In the genomic region with DNA sequence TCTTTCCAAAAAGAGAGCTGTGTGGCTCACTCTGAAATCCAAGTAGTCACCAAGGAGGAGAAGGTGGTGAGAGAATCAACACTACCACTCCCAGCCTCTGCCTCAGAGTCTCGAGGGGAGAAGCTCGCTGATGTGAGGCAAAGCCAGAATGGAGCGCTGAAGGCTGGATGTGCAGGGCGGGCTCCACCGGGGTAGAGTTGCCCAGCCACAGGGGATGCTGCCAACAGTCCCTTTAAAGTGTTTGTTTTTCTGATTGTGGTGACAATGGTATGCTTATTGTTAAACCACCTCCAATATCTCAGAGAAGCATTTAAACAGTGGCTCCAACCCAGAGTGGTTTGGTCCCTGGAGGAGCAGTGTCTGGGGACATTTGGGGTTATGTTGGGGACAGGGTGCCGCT, we compare ENCODE assay signal across 22 mouse cellular contexts.
DNase-seq lines count a peak whose midpoint lies in the region; ATAC-seq and TF ChIP-seq lines count a peak whose summit lies in the region.
"Had no signal": no experiment of that assay in that cellular context is flagged by ENCODE, and none has a peak within 500 bp of the region (broad histone marks: within the 10 kb centered on the region; RNA-seq: fewer than 3 reads in every experiment).

No protein-coding gene starts in this region.

- H3K4me2 ChIP-seq in embryonic facial prominence, embryonic 12.5 days (replicated peaks), result no peak overlapping the region
- H3K4me2 ChIP-seq in lung, embryonic 15.5 days, result no peak overlapping the region
- H3K4me2 ChIP-seq: forebrain, embryonic 15.5 days; hindbrain, embryonic 12.5 days had no signal

- no peaks in the 10 kb centered on the region for H3K27me3 ChIP-seq in embryonic facial prominence, embryonic 12.5 days
- H3K27me3 ChIP-seq in embryonic facial prominence, embryonic 10.5 days (replicated peaks; ENCODE audit: low read depth, poor library complexity, severe bottlenecking), result 0 out of 2 replicates have a peak, but pooled peaks cover 4% of the 10 kb centered on the region
- H3K27me3 ChIP-seq in lung, embryonic 15.5 days, result no peaks in the 10 kb centered on the region
- H3K27me3 ChIP-seq: forebrain, embryonic 15.5 days; hindbrain, embryonic 12.5 days had no signal

- H3K27ac ChIP-seq in embryonic facial prominence, embryonic 12.5 days, result 0 out of 2 replicates have a peak overlapping the region, but pooled peaks have one; percentile 33
- H3K27ac ChIP-seq in embryonic facial prominence, embryonic 10.5 days (replicated peaks), result no peak overlapping the region
- peak overlapping the region; percentile 7; the same call in 1 of the 2 replicates for H3K27ac ChIP-seq in lung, embryonic 15.5 days
- H3K27ac ChIP-seq: forebrain, embryonic 15.5 days; hindbrain, embryonic 12.5 days had no signal

- no peak for TF ChIP-seq CTCF in lung, adult 2 months (IDR thresholded peaks at IDR 0.05; ENCODE audit: insufficient read depth, low read length)

- no peak for TF ChIP-seq POLR2A in lung, adult 2 months (IDR thresholded peaks at IDR 0.05; ENCODE audit: borderline replicate concordance, extremely low read depth, low read depth, low read length)

- H3K9me3 ChIP-seq in embryonic facial prominence, embryonic 12.5 days, result no peaks in the 10 kb centered on the region
- no peaks in the 10 kb centered on the region for H3K9me3 ChIP-seq in embryonic facial prominence, embryonic 10.5 days
- no peaks in the 10 kb centered on the region for H3K9me3 ChIP-seq in lung, embryonic 15.5 days
- H3K9me3 ChIP-seq: forebrain, embryonic 15.5 days; G1E; heart, embryonic 10.5 days; hindbrain, embryonic 12.5 days had no signal

- DNase-seq in embryonic facial prominence, embryonic 10.5 days (ENCODE audit: low spot score), result no peak
- peak; percentile 36 for DNase-seq in lung, adult 2 months
- DNase-seq in lung, postnatal 25 days (ENCODE audit: low spot score), result no peak
- DNase-seq in gastrocnemius, adult 8-10 months (ENCODE audit: low spot score in 2 of 2), result no peak
- no peak for DNase-seq in adrenal gland, adult 8-10 months
- DNase-seq: adrenal gland, postnatal 14 days; B cell, adult 2 months; cerebellum, adult 11-12 months; cerebellum, adult 9-10 months; cerebellum, postnatal 25 days; gastrocnemius, postnatal 10 days; heart, adult 18-20 months; heart, postnatal 10 days; heart, postnatal 4 days had no signal

- no peak overlapping the region for H3K9ac ChIP-seq in embryonic facial prominence, embryonic 12.5 days
- H3K9ac ChIP-seq in lung, embryonic 15.5 days, result no peak overlapping the region
- H3K9ac ChIP-seq: forebrain, embryonic 15.5 days; hindbrain, embryonic 12.5 days had no signal

- no peak for ATAC-seq in embryonic facial prominence, embryonic 12.5 days (ENCODE audit: insufficient number of reproducible peaks, insufficient read depth, low FRiP score, low TSS enrichment)
- no peak for ATAC-seq in lung, embryonic 15.5 days (ENCODE audit: borderline replicate concordance, extremely low read depth, low FRiP score, low TSS enrichment)
- ATAC-seq: CD4-positive, CD25-positive, alpha-beta regulatory T cell, adult 4 months; forebrain, embryonic 15.5 days; hindbrain, embryonic 16.5 days had no signal

- WGBS in embryonic facial prominence, embryonic 12.5 days, result 83% methylated on average over 6 of the region's 6 CpGs
- WGBS in embryonic facial prominence, embryonic 10.5 days, result 84% methylated on average over 6 of the region's 6 CpGs
- WGBS in lung, adult 2 months, result 51% methylated on average over 6 of the region's 6 CpGs
- 65% methylated on average over 6 of the region's 6 CpGs for WGBS in lung, embryonic 15.5 days

- no peak overlapping the region for H3K4me3 ChIP-seq in embryonic facial prominence, embryonic 12.5 days
- no peak overlapping the region for H3K4me3 ChIP-seq in embryonic facial prominence, embryonic 10.5 days
- H3K4me3 ChIP-seq in lung, adult 2 months (replicated peaks; ENCODE audit: extremely low read depth, low read depth, low read length), result no peak overlapping the region
- no peak overlapping the region for H3K4me3 ChIP-seq in lung, embryonic 15.5 days
- H3K4me3 ChIP-seq: forebrain, embryonic 15.5 days; heart, embryonic 10.5 days; hindbrain, embryonic 12.5 days had no signal

- peaks cover 23% of the 10 kb centered on the region for H3K4me1 ChIP-seq in embryonic facial prominence, embryonic 12.5 days
- H3K4me1 ChIP-seq in embryonic facial prominence, embryonic 10.5 days, result peaks cover 32% of the 10 kb centered on the region
- peaks cover 15% of the 10 kb centered on the region for H3K4me1 ChIP-seq in lung, adult 2 months (ENCODE audit: control insufficient read depth, insufficient read depth, low read length)
- H3K4me1 ChIP-seq in lung, embryonic 15.5 days, result peaks cover 58% of the 10 kb centered on the region

- no peaks in the 10 kb centered on the region for H3K36me3 ChIP-seq in embryonic facial prominence, embryonic 12.5 days
- no peaks in the 10 kb centered on the region for H3K36me3 ChIP-seq in embryonic facial prominence, embryonic 10.5 days (replicated peaks)
- no peaks in the 10 kb centered on the region for H3K36me3 ChIP-seq in lung, embryonic 15.5 days
- H3K36me3 ChIP-seq: forebrain, embryonic 15.5 days; G1E; heart, embryonic 10.5 days; hindbrain, embryonic 12.5 days had no signal
